Mouse (Mus musculus): ENCODE measurements at regions not wholly inside any gene's neighbourhood (a gene's known extent, or its start where the extent isn't known, plus 50 kb on each side); places are given as distances from the start of the nearest gene placed in this dataset.
"Not testable (repeated sequence)": the region's sequence is repeated elsewhere in the genome, so short reads cannot be mapped to it uniquely, and the experiment has no call there.

- intact Hi-C loops (cut with DNase I) = no loop called here
- DNase-seq (ENCODE audit: low spot score in 2 of 2) = peak; percentile 24 to 93
These were observed 436.9 kb upstream of the Ghitm start for GRCm38 (mm10) chr14:37571971-37572370.

DNA sequence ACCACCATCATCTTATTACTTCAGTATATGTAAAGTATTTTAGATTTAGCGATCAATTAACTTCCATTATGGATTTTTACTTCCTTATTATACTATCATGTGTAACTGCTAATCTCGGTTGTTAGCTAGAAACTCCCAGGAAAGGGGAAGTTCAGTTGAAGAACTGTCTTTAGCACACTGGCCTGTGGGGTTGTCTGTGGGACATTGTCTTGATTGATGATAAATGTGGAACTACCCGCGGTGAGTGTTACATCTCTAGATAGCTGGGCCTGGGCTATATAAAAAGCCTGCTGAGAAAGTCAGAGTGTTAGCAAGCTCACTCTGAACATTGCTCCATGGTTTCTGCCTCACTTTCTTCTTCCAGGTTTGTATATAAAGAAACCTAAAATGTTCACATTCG, 423.2 kb upstream of the Ghitm start:
- intact Hi-C loops (cut with DNase I) = no loop called here
- DNase-seq (ENCODE audit: low spot score in 2 of 2) = no peak

DNA sequence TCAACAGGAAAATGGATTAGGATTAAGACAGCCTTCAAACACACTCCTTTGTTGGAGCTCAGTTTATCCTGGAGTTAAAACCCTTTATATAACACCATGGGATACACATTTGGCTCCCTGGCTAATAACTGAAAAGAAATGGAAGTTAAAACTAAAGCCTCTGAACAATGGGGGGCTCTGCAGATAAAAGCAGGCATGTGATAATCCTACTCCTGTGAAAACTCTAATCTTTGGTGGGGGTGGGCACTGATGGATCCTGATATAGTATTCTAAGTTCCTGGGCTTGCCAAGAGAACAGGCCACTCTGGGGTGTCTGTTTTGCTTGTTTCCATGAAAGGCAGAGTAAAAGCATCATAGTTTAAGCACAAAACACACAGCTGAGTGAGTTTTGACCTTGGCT, 388.5 kb upstream of the Ghitm start:
- intact Hi-C loops (cut with DNase I) = no loop called here

GRCm38 (mm10) chr14:37520631-37521030, 385.6 kb upstream of the Ghitm start:
- DNase-seq (ENCODE audit: low spot score in 2 of 2); intact Hi-C loops (cut with DNase I): not testable (repeated sequence)

More for the DNA sequence above, 388.5 kb upstream of the Ghitm start:
- no peak for DNase-seq (ENCODE audit: low spot score in 2 of 2)

DNA sequence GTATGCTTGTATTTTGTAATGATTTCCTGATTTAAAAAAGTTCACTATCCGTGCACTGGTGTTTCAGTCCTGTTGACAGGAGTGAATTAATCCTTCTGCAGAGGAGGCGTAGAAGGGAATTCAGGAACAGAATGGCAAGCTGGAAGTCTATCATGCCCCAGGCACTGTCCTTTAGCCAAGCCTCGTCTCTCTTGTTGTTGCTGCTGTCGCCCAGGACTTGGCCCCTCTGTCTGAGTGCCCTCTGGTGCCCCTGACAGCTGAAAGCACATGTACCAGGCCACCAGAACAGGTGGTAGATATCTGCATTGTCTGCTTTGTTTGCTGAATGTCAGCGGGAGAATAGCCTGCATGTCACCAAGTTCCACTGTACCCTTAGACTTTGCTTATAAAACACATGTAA, 370.2 kb upstream of the Ghitm start:
- no peak for DNase-seq (ENCODE audit: low spot score in 2 of 2)
- intact Hi-C loops (cut with DNase I) = no loop called here

- intact Hi-C loops (cut with DNase I) = no loop called here
- no peak for DNase-seq (ENCODE audit: low spot score in 2 of 2)
These were observed 355.6 kb upstream of the Ghitm start for GRCm38 (mm10) chr14:37490711-37491110.

DNA sequence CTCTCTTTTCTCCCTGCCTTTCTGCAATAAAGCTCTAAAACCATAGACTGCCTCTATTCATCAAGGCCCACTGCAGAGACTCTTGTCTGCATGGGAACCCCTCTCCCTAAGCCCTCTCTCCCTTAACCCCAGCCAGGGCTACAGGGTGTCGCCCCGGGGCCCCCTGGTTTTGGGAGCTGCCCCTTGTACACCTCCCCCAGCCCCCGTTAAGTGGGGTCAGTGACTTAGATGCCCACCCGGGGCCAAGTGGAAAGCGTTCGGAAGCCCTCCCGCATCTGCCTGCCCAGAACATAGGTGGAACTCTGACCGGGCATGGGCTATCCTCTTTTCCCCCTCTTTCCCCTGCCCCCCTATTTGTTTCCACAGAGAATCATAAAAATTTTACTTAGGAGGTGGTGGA, 350.2 kb upstream of the Ghitm start:
- intact Hi-C loops (cut with DNase I) = no loop called here
- no peak for DNase-seq (ENCODE audit: low spot score in 2 of 2)

DNA sequence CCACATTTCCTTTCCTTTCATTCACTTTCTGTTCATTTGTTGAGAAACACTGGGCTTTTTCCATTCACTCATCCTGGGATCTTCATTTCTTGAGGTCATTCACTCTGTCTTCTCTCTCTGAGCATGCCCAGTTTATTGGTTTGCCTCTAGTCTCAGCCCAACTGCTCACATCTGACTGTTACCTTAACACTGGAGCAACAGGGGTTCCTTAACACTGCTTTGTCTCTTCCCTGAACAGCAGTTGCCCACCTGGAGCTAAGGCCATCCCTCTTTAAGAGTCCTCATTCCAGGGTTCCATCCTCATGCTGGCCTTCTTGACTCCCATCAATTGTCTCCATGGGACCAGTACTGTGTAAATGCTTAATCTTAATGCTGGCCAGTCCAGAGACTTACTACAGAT, 342.5 kb upstream of the Ghitm start:
- intact Hi-C loops (cut with DNase I) = no loop called here
- no peak for DNase-seq (ENCODE audit: low spot score in 2 of 2)

GRCm38 (mm10) chr14:37468711-37469110, 333.6 kb upstream of the Ghitm start:
- intact Hi-C loops (cut with DNase I) = loop anchor here (1.0 kb wide), 1 partner anchor 102 kb away; no protein-coding TSS in a partner anchor
- DNase-seq (ENCODE audit: low spot score in 2 of 2) = peak; percentile 8 to 74

- intact Hi-C loops (cut with DNase I) = no loop called here
- no peak for DNase-seq (ENCODE audit: low spot score in 2 of 2)
These were observed 305.8 kb upstream of the Ghitm start for GRCm38 (mm10) chr14:37440874-37441273.

DNA sequence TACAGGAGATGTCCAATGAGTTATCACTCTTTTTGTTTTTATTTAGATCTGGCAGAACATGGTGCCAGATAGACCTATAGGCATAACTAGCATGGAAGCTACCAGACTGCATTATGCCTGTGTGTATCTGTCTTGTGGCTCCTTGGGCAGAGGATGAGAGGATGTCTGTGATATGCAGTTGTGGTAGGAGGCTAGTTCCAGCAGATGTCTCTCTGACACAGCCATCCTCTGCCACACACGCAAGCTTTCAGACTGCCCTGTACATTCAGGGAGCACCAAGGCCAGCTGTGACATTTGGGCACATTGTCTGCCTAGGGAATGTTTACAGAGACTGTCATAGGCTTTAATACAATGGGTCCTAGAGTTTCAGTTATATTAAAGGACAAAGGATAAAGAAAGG, 295.6 kb upstream of the Ghitm start:
- DNase-seq (ENCODE audit: low spot score in 2 of 2) = peak in 1 of 2 experiments; percentile 39
- intact Hi-C loops (cut with DNase I) = no loop called here

- peak in 1 of 2 experiments; percentile 29 for DNase-seq (ENCODE audit: low spot score in 2 of 2)
- intact Hi-C loops (cut with DNase I) = no loop called here
These were observed 290.4 kb upstream of the Ghitm start for GRCm38 (mm10) chr14:37425506-37425905.

DNA sequence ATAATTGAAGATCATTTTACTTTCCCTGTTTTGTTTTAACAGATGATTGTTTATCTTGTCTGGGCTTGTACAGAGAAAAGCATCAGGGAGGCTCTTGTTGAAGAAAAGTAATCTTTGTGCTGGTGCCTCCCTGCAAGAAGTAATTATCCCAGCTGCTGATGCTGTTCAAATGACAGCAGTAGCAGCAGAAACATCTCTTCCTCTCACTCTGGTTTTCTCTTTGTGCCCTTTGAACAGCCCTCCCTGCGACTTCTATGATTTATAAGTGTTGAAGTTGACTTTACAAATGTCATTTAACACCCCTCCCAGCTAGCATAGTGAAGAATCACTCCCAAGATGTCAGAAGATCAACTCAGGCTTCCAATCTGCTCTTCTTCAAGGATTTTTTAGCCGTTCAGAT, 286.5 kb upstream of the Ghitm start:
- no peak for DNase-seq (ENCODE audit: low spot score in 2 of 2)
- intact Hi-C loops (cut with DNase I) = no loop called here

- DNase-seq (ENCODE audit: low spot score in 2 of 2); intact Hi-C loops (cut with DNase I): not testable (repeated sequence)
These were observed 277.5 kb upstream of the Ghitm start for GRCm38 (mm10) chr14:37412583-37412982.

DNA sequence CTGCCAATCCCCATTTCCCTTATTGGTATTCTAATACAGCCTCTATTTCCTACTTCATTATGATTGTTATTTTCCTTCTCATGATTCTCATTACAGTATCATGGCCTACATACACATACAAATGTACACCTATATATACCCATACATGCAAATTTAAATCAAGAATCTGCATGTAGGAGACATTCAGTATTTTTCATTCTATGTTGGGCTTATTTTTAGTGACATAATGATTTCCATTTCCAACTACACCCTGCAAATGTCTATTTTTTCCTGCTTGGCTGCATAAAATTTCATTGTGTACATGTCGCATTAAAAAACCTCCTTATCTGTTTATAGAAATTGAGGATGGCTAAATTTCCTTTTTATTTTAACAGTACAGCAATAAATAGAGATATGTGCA, 236.9 kb upstream of the Ghitm start:
- intact Hi-C loops (cut with DNase I) = no loop called here
- peak in 1 of 2 experiments; percentile 21 for DNase-seq (ENCODE audit: low spot score in 2 of 2)

GRCm38 (mm10) chr14:37361896-37362295, 226.8 kb upstream of the Ghitm start:
- intact Hi-C loops (cut with DNase I) = no loop called here
- no peak for DNase-seq (ENCODE audit: low spot score in 2 of 2)

DNA sequence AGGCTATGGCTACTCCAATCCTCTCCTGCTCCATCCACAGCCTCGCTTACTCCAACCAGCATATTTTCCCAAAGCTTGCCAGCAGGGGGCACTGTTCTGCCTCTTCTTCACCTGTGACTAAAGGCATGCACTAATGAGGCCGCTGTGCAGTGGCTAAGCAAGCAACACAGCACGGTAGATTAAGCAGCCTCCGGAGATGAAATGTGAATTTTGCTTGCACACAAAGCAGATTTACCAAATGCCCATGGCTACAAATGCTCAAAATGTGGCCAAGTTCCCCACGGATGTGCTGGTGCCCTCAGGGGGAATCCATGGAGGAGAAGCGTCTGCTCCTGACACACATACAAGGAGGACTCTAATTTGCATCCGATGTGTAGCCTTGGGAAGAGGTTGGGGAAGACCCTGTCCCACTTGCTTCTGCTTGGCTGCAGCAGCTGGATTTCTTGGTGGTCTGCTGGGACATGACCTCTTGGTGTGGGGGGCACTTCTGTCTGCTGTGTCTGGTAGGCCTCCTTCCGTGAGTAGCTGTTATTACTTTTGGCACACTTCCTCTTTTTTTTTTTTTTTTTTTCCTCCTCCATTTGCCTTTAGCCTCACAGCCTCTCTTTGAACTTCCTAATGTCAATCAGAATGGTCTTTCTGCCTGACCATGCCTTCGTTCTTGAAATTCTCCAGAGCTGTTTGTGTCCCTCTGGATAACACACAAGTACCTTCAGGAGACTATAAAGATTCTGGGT, 221.1 kb upstream of the Ghitm start:
- intact Hi-C loops (cut with DNase I) = no loop called here
- DNase-seq (ENCODE audit: low spot score in 2 of 2) = peak; percentile 86 to 91

- intact Hi-C loops (cut with DNase I) = no loop called here
- no peak for DNase-seq (ENCODE audit: low spot score in 2 of 2)
These were observed 188.3 kb upstream of the Ghitm start for GRCm38 (mm10) chr14:37323392-37323791.

DNA sequence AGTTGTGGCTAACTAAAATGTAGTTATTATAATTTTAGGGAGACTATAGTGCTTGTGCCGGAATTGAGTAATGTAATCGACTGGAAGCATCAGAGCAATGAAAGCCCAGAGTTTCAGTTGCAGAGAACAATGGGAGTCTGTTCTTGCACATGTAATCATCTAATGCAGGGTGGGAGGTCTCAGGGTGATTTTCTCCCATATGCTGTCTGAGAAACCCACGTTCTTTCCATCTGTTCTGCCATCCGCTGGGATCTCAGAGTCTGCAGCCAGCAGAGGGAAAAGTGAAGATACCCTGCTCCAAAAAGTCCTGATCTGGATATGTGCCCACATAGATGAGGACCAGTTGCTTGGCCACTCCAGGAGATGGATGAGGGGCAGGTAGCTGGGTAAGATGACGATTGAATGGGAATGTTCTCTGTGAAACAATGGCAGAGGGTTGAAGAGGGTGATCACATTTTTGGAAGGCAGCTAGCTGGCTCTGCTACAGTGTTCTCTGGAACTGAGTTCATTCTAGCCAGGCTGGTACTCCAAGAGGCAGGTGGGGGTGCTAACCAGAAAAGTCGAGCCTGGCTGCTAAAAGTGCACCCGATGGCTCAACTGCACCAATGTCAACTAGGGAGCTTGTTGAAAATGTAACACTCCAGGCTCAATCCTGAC, 180.3 kb upstream of the Ghitm start:
- peak; percentile 11 to 60 for DNase-seq (ENCODE audit: low spot score in 2 of 2)
- intact Hi-C loops (cut with DNase I) = no loop called here

- intact Hi-C loops (cut with DNase I) = no loop called here
- DNase-seq (ENCODE audit: low spot score in 2 of 2) = peak in 1 of 2 experiments; percentile 75
These were observed 178.8 kb upstream of the Ghitm start for GRCm38 (mm10) chr14:37313906-37314305.

DNA sequence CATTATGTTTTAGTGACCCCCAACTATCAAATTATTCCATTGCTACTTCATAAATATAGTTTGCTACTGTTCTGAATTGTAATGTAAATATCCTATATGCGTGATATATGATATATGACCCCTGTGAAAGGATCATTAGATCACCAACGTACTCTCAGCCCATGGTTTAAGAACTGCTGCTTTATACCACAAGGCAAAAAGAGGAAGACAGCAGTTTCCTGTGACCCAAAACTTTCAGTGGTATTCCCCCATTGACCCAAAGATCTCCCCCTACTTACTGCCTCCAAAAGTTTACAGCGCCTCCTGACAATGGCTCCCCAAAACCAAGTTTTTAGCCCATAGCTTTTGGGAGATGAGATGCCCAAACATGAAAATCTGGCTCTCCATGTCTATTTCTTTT, 177.8 kb upstream of the Ghitm start:
- no peak for DNase-seq (ENCODE audit: low spot score in 2 of 2)
- intact Hi-C loops (cut with DNase I) = no loop called here

Data from left cerebral cortex, postnatal 25 days (tissue).